Mouse (Mus musculus) brown adipose tissue, adult 24 weeks (tissue): ENCODE measurements around the gene Fndc10. TPM values are rescaled to one million over a fixed set of nuclear protein-coding genes. Genes with fewer than 3 reads are reported as not detected.
"Not testable (repeated sequence)": the region's sequence is repeated elsewhere in the genome, so short reads cannot be mapped to it uniquely, and the experiment has no call there.

Experiments
- H3K27ac ChIP-seq: fragments of 200-500 bp; replicated peaks from 2 replicates; pipeline ENCODE4 v1.5.1; 2012; ENCODE audit warnings: low read depth, mild to moderate bottlenecking, low read length
- H3K4me1 ChIP-seq: fragments of 200-500 bp; 2 replicates; pipeline ENCODE4 v1.6.1; 2012; ENCODE audit warnings: low read length, mixed read lengths; ENCODE audit not compliant: control insufficient read depth, insufficient read depth, insufficient read length
- H3K4me3 ChIP-seq: fragments of 200-500 bp; 2 replicates; pipeline ENCODE4 v1.5.1; 2012; ENCODE audit warnings: low read depth, mild to moderate bottlenecking, low read length, moderate library complexity; ENCODE audit not compliant: insufficient read depth
- polyA plus RNA-seq: library from polyadenylated mRNA; stranded (reverse); fragments of >200 nt; gene quantifications from 2 replicates; pipeline ENCODE4 v1.2.4, GENCODE M21; 2012; ENCODE audit not compliant: missing spikeins, insufficient read depth, insufficient read length

Fndc10 gene
- polyA plus RNA-seq, 1 experiment = 2.4 TPM

GRCm38 (mm10) chr4:155739152-155739551 is 45.0 kb downstream of the Fndc10 start:
- no peak overlapping the region for H3K4me3 ChIP-seq
- H3K4me1 ChIP-seq = no peaks in the 10 kb centered on the region
- no peak overlapping the region for H3K27ac ChIP-seq

- Histone ChIP-seq H3K27ac (no peak overlapping the region), H3K4me1 (no peaks in the 10 kb centered on the region)
Measured at GRCm38 (mm10) chr4:155739741-155740636, 45.8 kb downstream of the Fndc10 start.

GRCm38 (mm10) chr4:155740681-155741080 is 46.5 kb downstream of the Fndc10 start:
- not testable (repeated sequence) for H3K4me1 ChIP-seq, H3K27ac ChIP-seq, H3K4me3 ChIP-seq

More at GRCm38 (mm10) chr4:155739741-155740636, 45.8 kb downstream of the Fndc10 start:
- no peak overlapping the region for H3K4me3 ChIP-seq

GRCm38 (mm10) chr4:155742684-155743083 is 48.5 kb downstream of the Fndc10 start:
- H3K4me1 ChIP-seq = no peaks in the 10 kb centered on the region
- no peak overlapping the region for H3K27ac ChIP-seq
- H3K4me3 ChIP-seq = no peak overlapping the region

GRCm38 (mm10) chr4:155744474-155744873 is 50.3 kb downstream of the Fndc10 start:
- Histone ChIP-seq H3K27ac (no peak overlapping the region), H3K4me1 (no peaks in the 10 kb centered on the region), H3K4me3 (no peak overlapping the region)

GRCm38 (mm10) chr4:155745136-155745535 is 51.0 kb downstream of the Fndc10 start:
- no peaks in the 10 kb centered on the region for H3K4me1 ChIP-seq
- H3K4me3 ChIP-seq = no peak overlapping the region
- no peak overlapping the region for H3K27ac ChIP-seq

Other genes starting within 250 kb of the Fndc10 start
- gene Tmem52, start 225.2 kb upstream of the Fndc10 start, polyA plus RNA-seq = 1.1 and 3.7 TPM in 2 replicates
- gene Gnb1, start 203.0 kb upstream of the Fndc10 start, polyA plus RNA-seq = 193 and 220 TPM in 2 replicates
- 147 and 155 TPM in 2 replicates for gene Nadk, start 132.0 kb upstream of the Fndc10 start, polyA plus RNA-seq
- 7.0 and 9.4 TPM in 2 replicates for gene Slc35e2, start 92.9 kb upstream of the Fndc10 start, polyA plus RNA-seq
- gene Cdk11b, start 69.5 kb upstream of the Fndc10 start, polyA plus RNA-seq = 32.4 and 37.9 TPM in 2 replicates
- gene Gm10563, start 48.9 kb upstream of the Fndc10 start, polyA plus RNA-seq = not detected in 2 replicates
- 3.3 and 5.5 TPM in 2 replicates for gene Mmp23, start 41.0 kb upstream of the Fndc10 start, polyA plus RNA-seq
- 9.7 and 29.1 TPM in 2 replicates for gene Mib2, start 25.1 kb upstream of the Fndc10 start, polyA plus RNA-seq
- 61.2 and 80.5 TPM in 2 replicates for gene Ssu72, start 10.5 kb downstream of the Fndc10 start, polyA plus RNA-seq
- gene Tmem240, start 40.5 kb downstream of the Fndc10 start, polyA plus RNA-seq = 0.46 TPM in 1 of 2 replicates, not detected in the other
- 57.0 and 74.0 TPM in 2 replicates for gene Atad3a, start 66.8 kb downstream of the Fndc10 start, polyA plus RNA-seq
- 2.3 and 3.9 TPM in 2 replicates for gene Vwa1, start 80.4 kb downstream of the Fndc10 start, polyA plus RNA-seq
- 0.42 and 0.67 TPM in 2 replicates for gene Tmem88b, start 91.5 kb downstream of the Fndc10 start, polyA plus RNA-seq
- not detected in 2 replicates for gene Ankrd65, start 96.1 kb downstream of the Fndc10 start, polyA plus RNA-seq
- 367 and 416 TPM in 2 replicates for gene Mrpl20, start 108.5 kb downstream of the Fndc10 start, polyA plus RNA-seq
- 28.2 and 61.6 TPM in 2 replicates for gene Ccnl2, start 118.1 kb downstream of the Fndc10 start, polyA plus RNA-seq
- 259 and 309 TPM in 2 replicates for gene Aurkaip1, start 136.9 kb downstream of the Fndc10 start, polyA plus RNA-seq
- 17.3 and 22.3 TPM in 2 replicates for gene Mxra8, start 145.3 kb downstream of the Fndc10 start, polyA plus RNA-seq
- 19.2 and 20.2 TPM in 2 replicates for gene Dvl1, start 153.1 kb downstream of the Fndc10 start, polyA plus RNA-seq
- not detected in 2 replicates for gene Tas1r3, start 169.0 kb downstream of the Fndc10 start, polyA plus RNA-seq
- gene Cptp, start 175.1 kb downstream of the Fndc10 start, polyA plus RNA-seq = 6.0 and 11.5 TPM in 2 replicates
- 12.9 and 15.1 TPM in 2 replicates for gene Ints11, start 175.2 kb downstream of the Fndc10 start, polyA plus RNA-seq
- gene Pusl1, start 197.4 kb downstream of the Fndc10 start, polyA plus RNA-seq = 5.7 and 7.8 TPM in 2 replicates
- gene Acap3, start 197.5 kb downstream of the Fndc10 start, polyA plus RNA-seq = 2.9 and 5.2 TPM in 2 replicates
- gene Ube2j2, start 249.5 kb downstream of the Fndc10 start, polyA plus RNA-seq = 34.8 and 46.2 TPM in 2 replicates